In genomic region chr8:105810245-105810786, GRCm38 (mm10) we compare ENCODE assay signal across 13 mouse cellular contexts. TPM values are rescaled to one million over a fixed set of nuclear protein-coding genes. Genes with fewer than 3 reads are reported as not detected.
A peak's percentile ranks its signal among the peaks of the same experiment; 100 is the strongest.
DNase-seq lines count a peak whose midpoint lies in the region; ATAC-seq and TF ChIP-seq lines count a peak whose summit lies in the region.
"Had no signal": no experiment of that assay in that cellular context is flagged by ENCODE, and none has a peak within 500 bp of the region (broad histone marks: within the 10 kb centered on the region; RNA-seq: fewer than 3 reads in every experiment).

No protein-coding gene starts in this region.

- peaks cover 23% of the 10 kb centered on the region; the same call in 1 of the 2 replicates for H3K36me3 ChIP-seq in heart, embryonic 10.5 days
- peaks cover 6% of the 10 kb centered on the region; the same call in 1 of the 2 replicates for H3K36me3 ChIP-seq in liver, embryonic 11.5 days (ENCODE audit: control insufficient read depth, insufficient read depth, low read length)
- H3K36me3 ChIP-seq in splenic B cell, adult 2 months (ENCODE audit: control insufficient read depth, insufficient read depth, low read length, poor library complexity, severe bottlenecking), result peaks cover 4% of the 10 kb centered on the region; the same call in 1 of the 2 replicates
- H3K36me3 ChIP-seq in forebrain, embryonic 11.5 days (ENCODE audit: control insufficient read depth, insufficient read depth, low read length), result no peaks in the 10 kb centered on the region
- 0 out of 2 replicates have a peak, but pooled peaks cover under 1% of the 10 kb centered on the region for H3K36me3 ChIP-seq in midbrain, postnatal 0 days (ENCODE audit: insufficient read depth, low read length)

- peaks cover 12% of the 10 kb centered on the region for H3K4me1 ChIP-seq in heart, embryonic 10.5 days
- H3K4me1 ChIP-seq in liver, embryonic 11.5 days (replicated peaks; ENCODE audit: control insufficient read depth, insufficient read depth, low read length), result peaks cover 38% of the 10 kb centered on the region
- H3K4me1 ChIP-seq in forebrain, embryonic 11.5 days (replicated peaks; ENCODE audit: control insufficient read depth, insufficient read depth, low read length), result no peaks in the 10 kb centered on the region
- no peaks in the 10 kb centered on the region for H3K4me1 ChIP-seq in midbrain, postnatal 0 days (ENCODE audit: insufficient read depth, low read length)

- no peak for ATAC-seq in liver, embryonic 11.5 days (replicated peaks; ENCODE audit: low FRiP score)
- no peak for ATAC-seq in forebrain, embryonic 11.5 days (replicated peaks; ENCODE audit: low FRiP score)
- no peak for ATAC-seq in midbrain, postnatal 0 days (ENCODE audit: low FRiP score)

- H3K4me2 ChIP-seq in liver, embryonic 11.5 days, result peak overlapping the region; percentile 29
- no peak overlapping the region for H3K4me2 ChIP-seq in forebrain, embryonic 11.5 days (ENCODE audit: low read depth, low read length, severe bottlenecking)
- H3K4me2 ChIP-seq in midbrain, postnatal 0 days (ENCODE audit: low read depth, low read length, poor library complexity, severe bottlenecking), result no peak overlapping the region
- H3K4me2 ChIP-seq: hindbrain, embryonic 14.5 days had no signal

- WGBS in heart, embryonic 10.5 days, result 70% methylated on average over 6 of the region's 6 CpGs
- WGBS in liver, embryonic 11.5 days, result 61% methylated on average over 6 of the region's 6 CpGs
- 92% methylated on average over 6 of the region's 6 CpGs for WGBS in forebrain, embryonic 11.5 days
- 75% methylated on average over 6 of the region's 6 CpGs for WGBS in midbrain, postnatal 0 days

- H3K9me3 ChIP-seq in heart, embryonic 10.5 days, result no peaks in the 10 kb centered on the region
- H3K9me3 ChIP-seq in liver, embryonic 11.5 days (ENCODE audit: control insufficient read depth, low read length), result no peaks in the 10 kb centered on the region
- no peaks in the 10 kb centered on the region for H3K9me3 ChIP-seq in forebrain, embryonic 11.5 days (ENCODE audit: control insufficient read depth, low read length)
- H3K9me3 ChIP-seq in midbrain, postnatal 0 days (ENCODE audit: low read length), result no peaks in the 10 kb centered on the region

- no peaks in the 10 kb centered on the region for H3K27me3 ChIP-seq in heart, embryonic 10.5 days (ENCODE audit: insufficient read depth, poor library complexity, severe bottlenecking)
- no peaks in the 10 kb centered on the region for H3K27me3 ChIP-seq in liver, embryonic 11.5 days (replicated peaks; ENCODE audit: control insufficient read depth, insufficient read depth, low read length)
- no peaks in the 10 kb centered on the region for H3K27me3 ChIP-seq in splenic B cell, adult 2 months (ENCODE audit: control insufficient read depth, insufficient read depth, low read length, poor library complexity, severe bottlenecking)
- no peaks in the 10 kb centered on the region for H3K27me3 ChIP-seq in forebrain, embryonic 11.5 days (ENCODE audit: control insufficient read depth, insufficient read depth, low read length)
- no peaks in the 10 kb centered on the region for H3K27me3 ChIP-seq in midbrain, postnatal 0 days (ENCODE audit: insufficient read depth, low read length)

- peak overlapping the region; percentile 57; the same call in 1 of the 2 replicates for H3K27ac ChIP-seq in heart, embryonic 10.5 days
- peak overlapping the region; percentile 52 for H3K27ac ChIP-seq in liver, embryonic 11.5 days (ENCODE audit: low read depth, low read length)
- no peak overlapping the region for H3K27ac ChIP-seq in forebrain, embryonic 11.5 days (ENCODE audit: low read depth, low read length)
- no peak overlapping the region for H3K27ac ChIP-seq in midbrain, postnatal 0 days (ENCODE audit: low read depth, low read length)
- H3K27ac ChIP-seq: hindbrain, embryonic 14.5 days had no signal

- H3K9ac ChIP-seq in liver, embryonic 11.5 days (ENCODE audit: low read depth, low read length), result peak overlapping the region; percentile 40; the same call in 1 of the 2 replicates
- no peak overlapping the region for H3K9ac ChIP-seq in forebrain, embryonic 11.5 days (ENCODE audit: low read length)
- no peak overlapping the region for H3K9ac ChIP-seq in midbrain, postnatal 0 days (replicated peaks; ENCODE audit: low read length, poor library complexity, severe bottlenecking)
- H3K9ac ChIP-seq: hindbrain, embryonic 14.5 days had no signal

- no peak for DNase-seq in heart, embryonic 10.5 days (ENCODE audit: low spot score)
- DNase-seq in heart, adult 8-10 months (ENCODE audit: low spot score), result no peak
- peak; percentile 74 to 75 for DNase-seq in spleen, postnatal 36 days (ENCODE audit: low spot score in 2 of 2)
- DNase-seq in spleen, postnatal 14 days (ENCODE audit: low spot score in 2 of 2), result no peak
- no peak for DNase-seq in liver, embryonic 11.5 days (ENCODE audit: low spot score)
- peak; percentile 73 for DNase-seq in splenic B cell, adult 2 months (ENCODE audit: low read depth, low spot score)
- DNase-seq in forebrain, embryonic 11.5 days (ENCODE audit: low spot score), result no peak
- no peak for DNase-seq in midbrain, postnatal 0 days (ENCODE audit: low spot score)
- DNase-seq: gastrocnemius, postnatal 14 days; kidney, postnatal 4 days; right cerebral cortex, postnatal 14 days had no signal

- no peak for TF ChIP-seq CTCF in midbrain, postnatal 0 days (IDR thresholded peaks at IDR 0.05)

- H3K4me3 ChIP-seq in heart, embryonic 10.5 days, result no peak overlapping the region
- H3K4me3 ChIP-seq in liver, embryonic 11.5 days (ENCODE audit: low read depth, low read length), result no peak overlapping the region
- H3K4me3 ChIP-seq in forebrain, embryonic 11.5 days (ENCODE audit: low read depth, low read length), result no peak overlapping the region
- H3K4me3 ChIP-seq in midbrain, postnatal 0 days (ENCODE audit: low read depth, low read length), result no peak overlapping the region

RNA-seq across cellular contexts. Expression of gene Ranbp10, which starts 16.8 kb away (rescaled TPM):
- 8.6 and 10.4 TPM in 2 replicates for polyA plus RNA-seq in heart, embryonic 10.5 days (2016; fragmentation: Nextera tagmentation; extraction: Ambion mirVana)
- 10 to 100 TPM; 17.4 to 20.0 (median 18.7) TPM for total RNA-seq in heart, adult 8-10 months (2022)
- polyA plus RNA-seq in liver, embryonic 11.5 days (2014; fragmentation: Nextera tagmentation; extraction: Ambion mirVana), result 20.2 and 22.0 TPM in 2 replicates
- polyA plus RNA-seq in forebrain, embryonic 11.5 days (2014; fragmentation: Nextera tagmentation; extraction: Ambion mirVana), result 15.8 and 16.1 TPM in 2 replicates
- total RNA-seq in midbrain, postnatal 0 days (2014; rRNA removed), result 13.4 and 13.5 TPM in 2 replicates
- 4.8 and 6.4 TPM in 2 replicates for polyA plus RNA-seq in midbrain, postnatal 0 days (2015; fragmentation: Nextera tagmentation; extraction: Ambion mirVana)

RNA-seq across cellular contexts. Expression of gene Tsnaxip1, which starts 17.2 kb away (rescaled TPM):
- polyA plus RNA-seq in heart, embryonic 10.5 days (2016; fragmentation: Nextera tagmentation; extraction: Ambion mirVana), result 0.06 TPM in 2 replicates
- not detected for total RNA-seq in heart, adult 8-10 months (2022)
- polyA plus RNA-seq in liver, embryonic 11.5 days (2014; fragmentation: Nextera tagmentation; extraction: Ambion mirVana), result 0.12 TPM in 1 of 2 replicates, not detected in the other
- polyA plus RNA-seq in forebrain, embryonic 11.5 days (2014; fragmentation: Nextera tagmentation; extraction: Ambion mirVana), result 0.21 and 0.23 TPM in 2 replicates
- total RNA-seq in midbrain, postnatal 0 days (2014; rRNA removed), result 0.14 and 0.16 TPM in 2 replicates
- 0.62 and 0.88 TPM in 2 replicates for polyA plus RNA-seq in midbrain, postnatal 0 days (2015; fragmentation: Nextera tagmentation; extraction: Ambion mirVana)
- total RNA-seq: gastrocnemius, postnatal 14 days; megakaryocyte-erythroid progenitor cell, adult 5-6 weeks had no signal

RNA-seq across cellular contexts. Expression of gene Cenpt, which starts 42.8 kb away (rescaled TPM):
- 46.5 and 55.2 TPM in 2 replicates for polyA plus RNA-seq in heart, embryonic 10.5 days (2016; fragmentation: Nextera tagmentation; extraction: Ambion mirVana)
- total RNA-seq in heart, adult 8-10 months (2022), result 1 to 10 TPM; 2.0 to 2.6 (median 2.5) TPM
- polyA plus RNA-seq in liver, embryonic 11.5 days (2014; fragmentation: Nextera tagmentation; extraction: Ambion mirVana), result 37.0 and 37.5 TPM in 2 replicates
- polyA plus RNA-seq in forebrain, embryonic 11.5 days (2014; fragmentation: Nextera tagmentation; extraction: Ambion mirVana), result 59.7 and 62.0 TPM in 2 replicates
- total RNA-seq in midbrain, postnatal 0 days (2014; rRNA removed), result 44.8 and 48.6 TPM in 2 replicates
- polyA plus RNA-seq in midbrain, postnatal 0 days (2015; fragmentation: Nextera tagmentation; extraction: Ambion mirVana), result 45.2 and 48.7 TPM in 2 replicates

RNA-seq across cellular contexts. Expression of gene Thap11, which starts 44.6 kb away (rescaled TPM):
- 61.6 and 74.0 TPM in 2 replicates for polyA plus RNA-seq in heart, embryonic 10.5 days (2016; fragmentation: Nextera tagmentation; extraction: Ambion mirVana)
- 10 to 100 TPM; 26.4 to 30.7 (median 28.0) TPM for total RNA-seq in heart, adult 8-10 months (2022)
- polyA plus RNA-seq in liver, embryonic 11.5 days (2014; fragmentation: Nextera tagmentation; extraction: Ambion mirVana), result 62.0 and 66.5 TPM in 2 replicates
- 85.6 and 87.3 TPM in 2 replicates for polyA plus RNA-seq in forebrain, embryonic 11.5 days (2014; fragmentation: Nextera tagmentation; extraction: Ambion mirVana)
- total RNA-seq in midbrain, postnatal 0 days (2014; rRNA removed), result 52.0 and 80.1 TPM in 2 replicates
- 40.1 and 42.9 TPM in 2 replicates for polyA plus RNA-seq in midbrain, postnatal 0 days (2015; fragmentation: Nextera tagmentation; extraction: Ambion mirVana)

RNA-seq across cellular contexts. Expression of gene Nutf2, which starts 50.1 kb away (rescaled TPM):
- 274 and 314 TPM in 2 replicates for polyA plus RNA-seq in heart, embryonic 10.5 days (2016; fragmentation: Nextera tagmentation; extraction: Ambion mirVana)
- 10 to 100 TPM; 16.4 to 44.3 (median 30.6) TPM for total RNA-seq in heart, adult 8-10 months (2022)
- 304 and 312 TPM in 2 replicates for polyA plus RNA-seq in liver, embryonic 11.5 days (2014; fragmentation: Nextera tagmentation; extraction: Ambion mirVana)
- polyA plus RNA-seq in forebrain, embryonic 11.5 days (2014; fragmentation: Nextera tagmentation; extraction: Ambion mirVana), result 355 and 371 TPM in 2 replicates
- 60.7 and 65.2 TPM in 2 replicates for total RNA-seq in midbrain, postnatal 0 days (2014; rRNA removed)
- 109 and 137 TPM in 2 replicates for polyA plus RNA-seq in midbrain, postnatal 0 days (2015; fragmentation: Nextera tagmentation; extraction: Ambion mirVana)

Comparison
In these comparisons a context has a peak if more than half of its experiments do, and no peak if none do; other contexts are left out.
1. DNase-seq: peak in spleen, postnatal 36 days (2 of 2) and splenic B cell, adult 2 months (single experiment); none in heart, embryonic 10.5 days (single experiment), heart, adult 8-10 months (single experiment), spleen, postnatal 14 days (0 of 2), liver, embryonic 11.5 days (single experiment), forebrain, embryonic 11.5 days (single experiment) and midbrain, postnatal 0 days (single experiment).
2. H3K27ac ChIP-seq: peak in heart, embryonic 10.5 days (single experiment) and liver, embryonic 11.5 days (single experiment); none in forebrain, embryonic 11.5 days (single experiment) and midbrain, postnatal 0 days (single experiment).